Mouse (Mus musculus) left cerebral cortex, adult 18-20 months (tissue): Measurements from ENCODE around the gene Gm29666. TPM values are rescaled to one million over a fixed set of nuclear protein-coding genes. Genes with fewer than 3 reads are reported as not detected.
A peak's percentile ranks its signal among the peaks of the same experiment; 100 is the strongest.
"Not testable (repeated sequence)": the region's sequence is repeated elsewhere in the genome, so short reads cannot be mapped to it uniquely, and the experiment has no call there.

Source experiments
- DNase-seq, 2 experiments: peaks; one replicate each; pipeline ENCODE4 v3.0.0; 2021 to 2022; ENCODE audit warnings: low spot score in 2 of 2, mixed read lengths in 1 of 2
- microRNA-seq, 2 experiments: library from miRNA; unstranded; fragments of <30 nt; microRNA quantifications; one replicate each; pipeline ENCODE4 v1.2.0; 2021
- total RNA-seq, 2 experiments: library from RNA; stranded (reverse); gene quantifications; 2 replicates each; pipeline ENCODE4 v1.2.3; 2021

Gm29666 gene
- total RNA-seq, 2 experiments from 2014 or later = 1.1 TPM

- no peak for DNase-seq
Observed at GRCm38 (mm10) chr15:84913201-84913600, 6.6 kb downstream of the Gm29666 start.

DNA sequence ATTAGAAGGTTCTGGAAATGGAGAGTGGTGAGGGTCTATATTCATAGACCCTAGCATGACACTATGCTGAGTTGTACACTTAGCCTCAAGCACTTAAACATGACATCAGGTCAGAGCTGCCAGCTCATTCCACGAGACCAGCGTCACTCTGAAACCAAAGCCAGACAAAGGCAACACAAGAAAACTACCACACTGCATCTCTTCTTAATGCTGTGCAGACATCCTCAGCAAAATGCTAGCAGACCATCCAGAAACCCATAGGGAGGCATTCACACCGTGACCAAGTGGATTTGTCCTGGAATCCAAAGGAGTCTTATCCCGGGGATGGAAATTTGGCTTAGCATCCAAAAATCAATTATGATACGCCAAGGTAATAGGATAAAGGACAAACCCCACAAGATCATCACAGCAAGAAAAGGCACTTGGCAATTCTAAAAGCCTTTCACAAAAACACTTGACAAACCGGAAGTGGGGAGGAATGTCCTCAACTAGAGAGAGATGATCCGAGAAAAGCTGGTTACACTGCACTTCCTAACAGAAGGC is 15.9 kb downstream of the Gm29666 start:
- DNase-seq = no peak

DNA sequence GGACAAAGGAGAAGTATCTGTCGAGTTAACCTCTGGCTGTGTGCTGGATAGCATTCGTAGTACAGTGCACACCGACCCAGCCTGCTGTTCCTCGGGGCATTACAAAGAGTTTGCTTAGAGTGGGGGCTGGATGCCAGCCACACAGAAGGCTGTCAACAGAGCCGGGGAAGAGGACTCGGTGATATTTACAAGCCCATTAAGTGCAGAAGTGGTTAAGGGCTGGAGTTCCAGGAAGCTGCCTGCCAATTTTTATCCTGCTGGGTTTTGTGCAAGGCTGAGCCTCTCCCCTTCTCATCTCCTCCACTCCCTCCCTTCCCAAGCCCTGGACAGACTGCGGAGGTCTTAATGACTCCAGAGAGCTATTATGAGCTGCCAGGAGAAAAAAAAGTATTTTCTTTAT is 21.8 kb downstream of the Gm29666 start:
- DNase-seq = no peak

DNA sequence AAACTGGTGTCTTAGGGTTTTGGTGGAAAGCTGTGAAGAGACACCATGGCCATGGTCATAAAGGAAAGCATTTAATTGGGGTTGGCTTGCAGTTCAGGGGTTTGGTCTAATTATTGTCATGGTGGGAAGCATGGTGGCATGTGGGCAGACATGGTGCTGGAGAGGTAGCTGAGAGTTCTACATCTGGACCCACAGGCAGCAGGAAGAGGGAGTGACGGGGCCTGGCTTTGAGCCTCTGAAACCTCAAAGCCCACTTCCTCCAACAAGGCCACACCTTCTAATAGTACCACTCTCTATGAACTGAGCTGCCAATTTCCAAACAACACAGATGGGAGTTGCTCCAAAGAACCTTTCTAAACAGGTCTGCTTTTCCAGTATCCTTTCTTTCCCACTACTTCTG is 23.2 kb downstream of the Gm29666 start:
- no peak for DNase-seq

DNA sequence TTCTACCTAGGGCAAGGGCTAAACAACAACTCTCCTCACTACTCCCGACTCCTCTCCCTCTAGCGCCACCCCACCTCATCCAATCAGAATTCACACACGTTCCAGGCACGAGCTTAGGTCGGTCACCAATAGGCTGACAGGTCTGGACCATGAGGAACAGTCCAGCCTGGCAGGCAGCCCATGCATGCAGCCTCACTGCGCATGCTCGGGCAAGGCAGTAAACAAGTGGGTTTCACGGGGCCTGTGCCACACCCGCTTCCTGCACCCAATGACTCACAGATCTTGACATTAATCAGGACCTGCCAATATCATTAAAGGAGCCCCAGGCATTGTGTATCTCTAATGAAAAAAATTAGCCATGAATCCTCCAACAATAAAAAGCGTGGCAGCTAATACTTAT is 23.6 kb downstream of the Gm29666 start:
- not testable (repeated sequence) for DNase-seq

- DNase-seq = peak; percentile 65 to 78
Observed at GRCm38 (mm10) chr15:84891658-84892057, 28.2 kb downstream of the Gm29666 start.

DNA sequence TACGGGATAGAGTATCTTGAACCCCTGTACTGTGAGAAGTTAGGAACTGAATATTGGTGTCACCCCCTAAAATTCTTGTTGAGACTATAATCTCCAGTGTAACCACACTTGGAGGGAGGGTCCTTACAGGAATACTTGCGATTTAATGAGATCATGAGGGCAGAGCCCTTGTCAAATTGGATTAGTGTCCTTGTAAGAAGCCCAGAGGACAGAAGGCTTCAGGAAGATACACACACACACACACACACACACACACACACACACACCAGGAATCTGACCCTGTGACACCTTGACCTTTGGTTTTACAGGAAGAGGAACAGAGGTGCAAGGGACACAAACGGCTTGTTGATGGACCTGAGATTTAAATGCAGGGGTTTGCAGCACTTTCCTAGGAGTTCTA is 28.6 kb downstream of the Gm29666 start:
- no peak for DNase-seq

- DNase-seq = no peak
Observed at GRCm38 (mm10) chr15:84888066-84888465, 31.8 kb downstream of the Gm29666 start.

DNA sequence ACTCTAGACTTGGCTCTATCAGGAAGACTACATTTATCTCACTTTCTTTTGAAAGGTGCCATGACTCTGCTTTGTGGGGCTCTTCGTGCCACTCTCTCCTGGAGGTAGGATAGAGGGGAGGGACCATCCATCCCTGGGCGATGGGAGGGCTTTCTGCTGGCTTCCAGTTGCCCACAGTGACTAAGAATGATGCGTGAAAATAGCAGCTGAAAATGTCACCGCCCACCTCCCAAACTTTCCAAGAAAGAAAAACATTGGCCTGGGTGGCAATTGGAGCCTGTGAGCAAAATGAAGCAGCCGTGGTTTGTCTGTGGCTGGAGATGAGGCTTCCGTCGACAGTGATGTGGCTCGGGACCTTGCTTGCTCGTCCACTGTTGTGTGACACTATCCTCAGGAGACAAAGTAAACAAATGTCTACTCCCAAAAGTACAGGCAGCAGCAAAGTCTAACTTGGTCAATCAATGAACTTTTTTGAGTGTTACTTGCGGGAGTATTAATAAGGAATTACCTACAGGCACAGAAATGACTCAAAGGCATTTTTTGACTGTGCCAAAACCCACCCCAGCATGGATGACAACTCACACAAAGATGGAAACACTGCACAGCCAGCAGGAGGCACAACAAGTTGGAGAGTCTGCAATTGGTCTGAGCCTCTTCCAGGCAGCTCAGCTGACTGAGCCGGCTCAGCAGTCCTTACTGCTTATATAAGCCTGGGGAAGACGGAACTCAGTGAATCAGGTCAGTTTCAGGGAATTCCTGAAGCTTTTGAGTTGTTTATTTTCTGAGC is 42.6 kb downstream of the Gm29666 start:
- peak; percentile 68 to 71 for DNase-seq

GRCm38 (mm10) chr15:84873867-84874266 is 46.0 kb downstream of the Gm29666 start:
- peak; percentile 58 to 62 for DNase-seq

- peak; percentile 10 to 12 for DNase-seq
Observed at GRCm38 (mm10) chr15:84873079-84873478, 46.8 kb downstream of the Gm29666 start.

- DNase-seq = no peak
Observed at GRCm38 (mm10) chr15:84871802-84872201, 48.0 kb downstream of the Gm29666 start.

DNA sequence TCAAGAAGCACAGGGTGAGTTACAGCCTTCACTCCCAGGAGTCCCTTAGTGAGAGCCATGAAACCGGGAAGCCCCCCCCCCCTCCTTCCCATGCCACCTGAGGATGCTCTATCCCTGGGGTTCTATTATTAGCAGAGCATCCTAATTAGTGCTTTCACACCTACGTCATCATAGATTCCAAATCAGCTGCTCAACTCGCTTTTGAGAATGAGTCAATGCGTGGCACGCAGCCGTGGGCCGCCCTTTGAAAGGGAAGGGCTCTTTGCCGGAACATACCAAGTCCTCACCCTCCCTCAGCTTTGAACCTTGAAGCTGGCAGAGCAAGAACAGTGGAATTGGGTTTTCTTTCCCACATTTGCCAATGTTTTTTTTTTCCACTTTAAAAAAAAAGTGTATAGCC is 57.9 kb downstream of the Gm29666 start:
- DNase-seq = peak; percentile 21 to 28

Small RNAs within 50 kb of the gene (microRNA-seq; reads per million reads assigned to microRNA genes)
- gene Mir1249 = 1,842 to 2,030 reads per million in 2 experiments

Other genes with a start within 250 kb of the Gm29666 start
- gene Arhgap8, start 200.0 kb downstream of the Gm29666 start, total RNA-seq = under 1 TPM; 0.28 TPM
- gene Phf21b, start 64.0 kb downstream of the Gm29666 start, total RNA-seq = 10 to 100 TPM; 19.1 to 21.3 TPM
- 10 to 100 TPM; 30.6 to 33.4 TPM for gene Nup50, start 3.4 kb upstream of the Gm29666 start, total RNA-seq
- gene 5031439G07Rik, start 68.5 kb upstream of the Gm29666 start, total RNA-seq = 10 to 100 TPM; 90.8 to 94.2 TPM
- under 1 TPM; 0.35 to 0.42 TPM for gene Upk3a, start 97.1 kb upstream of the Gm29666 start, total RNA-seq
- gene Fam118a, start 108.9 kb upstream of the Gm29666 start, total RNA-seq = 10 to 100 TPM; 25.6 to 27.1 TPM
- gene Smc1b, start 211.9 kb upstream of the Gm29666 start, total RNA-seq = not detected
- gene Ribc2, start 212.0 kb upstream of the Gm29666 start, total RNA-seq = not detected